Mouse (Mus musculus) embryonic fibroblast, embryonic 13.5 days (primary cell): ENCODE results near the gene Zbtb34.

Experiments used
- CTCF ChIP-seq: IDR thresholded peaks from 2 replicates; pipeline ENCODE4 v1.5.1; 2011; ENCODE audit warnings: mild to moderate bottlenecking, control low read depth, low read length, moderate library complexity, borderline replicate concordance; ENCODE audit not compliant: insufficient read depth
- POLR2A ChIP-seq: IDR thresholded peaks from 2 replicates; pipeline ENCODE4 v1.6.1; 2011; ENCODE audit warnings: low read depth, mild to moderate bottlenecking, control low read depth, low read length, moderate library complexity

DNA sequence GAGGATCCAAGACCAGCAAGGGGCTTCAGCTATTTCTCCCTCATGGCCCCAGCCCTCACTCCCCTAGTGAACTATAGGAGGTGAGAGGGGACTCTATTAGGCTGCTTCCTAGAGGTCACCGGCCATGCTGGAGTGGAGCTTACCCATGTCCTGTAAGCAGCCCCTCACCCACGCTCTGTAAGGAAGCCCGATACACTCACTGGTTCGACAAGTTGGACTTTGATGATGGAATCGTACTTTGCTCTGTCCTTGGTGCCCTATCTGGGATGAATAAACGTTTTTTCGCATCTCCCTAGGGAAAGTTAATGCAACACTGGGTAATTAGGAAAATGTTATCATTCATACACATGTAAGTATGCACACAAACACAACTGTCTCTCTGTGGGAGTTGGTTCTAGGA lies 30.9 kb upstream of the Zbtb34 start:
- TF ChIP-seq CTCF, result no peak
- TF ChIP-seq POLR2A, result no peak
